Mouse (Mus musculus) neural tube, embryonic 11.5 days (tissue): Measurements from ENCODE around the gene Ccdc191. TPM values are rescaled to one million over a fixed set of nuclear protein-coding genes. Genes with fewer than 3 reads are reported as not detected.

Source experiments
- ATAC-seq: fragments of 200-750 bp; cut with Nextera tagmentation; 2 replicates; pipeline ENCODE4 v1.8.0; 2017; ENCODE audit warnings: moderate number of reproducible peaks, mild to moderate bottlenecking, moderate TSS enrichment, moderate library complexity; ENCODE audit not compliant: insufficient read depth, low FRiP score, low TSS enrichment
- DNase-seq: peaks from one replicate; pipeline ENCODE4 v3.0.0-alpha.2; 2015; ENCODE audit warnings: low spot score
- H3K27ac ChIP-seq: fragments of 300-500 bp; sonication (generic); 2 replicates; pipeline ENCODE4 v1.5.1; 2014; ENCODE audit warnings: low read depth, mild to moderate bottlenecking, low read length
- H3K27me3 ChIP-seq: fragments of 300-500 bp; sonication (generic); 2 replicates; pipeline ENCODE4 v1.6.1; 2014; ENCODE audit warnings: mild to moderate bottlenecking, low read length, mixed read lengths; ENCODE audit not compliant: control insufficient read depth, insufficient read depth
- H3K36me3 ChIP-seq: fragments of 300-500 bp; sonication (generic); 2 replicates; pipeline ENCODE4 v1.6.1; 2014; ENCODE audit warnings: mild to moderate bottlenecking, low read length, moderate library complexity, mixed read lengths; ENCODE audit not compliant: control insufficient read depth, insufficient read depth
- H3K4me1 ChIP-seq: fragments of 300-500 bp; sonication (generic); 2 replicates; pipeline ENCODE4 v1.6.1; 2014; ENCODE audit warnings: low read length, mixed read lengths; ENCODE audit not compliant: control insufficient read depth, insufficient read depth
- H3K4me2 ChIP-seq: fragments of 300-500 bp; sonication (generic); 2 replicates; pipeline ENCODE4 v1.6.1; 2014; ENCODE audit warnings: low read depth, mild to moderate bottlenecking, moderate library complexity
- H3K4me3 ChIP-seq: fragments of 300-500 bp; sonication (generic); 2 replicates; pipeline ENCODE4 v1.5.1; 2014; ENCODE audit warnings: low read depth, low read length
- H3K9ac ChIP-seq: fragments of 300-500 bp; sonication (generic); 2 replicates; pipeline ENCODE4 v1.6.1; 2014; ENCODE audit warnings: mild to moderate bottlenecking, low read length
- H3K9me3 ChIP-seq: fragments of 300-500 bp; sonication (generic); 2 replicates; pipeline ENCODE4 v1.6.1; 2016; ENCODE audit warnings: low read length; ENCODE audit not compliant: control insufficient read depth
- WGBS: fragments of 180-500 bp; shearing (Covaris S2); extraction: QIAGEN DNeasy Blood & Tissue Kit; methylation state at CpG from one replicate; pipeline ENCODE4 v1.1.7; 2014; 5-methylcytosine and 5-hydroxymethylcytosine counted together
- polyA plus RNA-seq: library from polyadenylated mRNA; unstranded; fragments of >200 nt; fragmentation: Nextera tagmentation; extraction: Ambion mirVana; gene quantifications from 2 replicates; pipeline ENCODE4 v1.2.1, GENCODE M21; 2014

Ccdc191 gene
- polyA plus RNA-seq, 1 experiment from 2014 or later = 11.3 TPM

DNA sequence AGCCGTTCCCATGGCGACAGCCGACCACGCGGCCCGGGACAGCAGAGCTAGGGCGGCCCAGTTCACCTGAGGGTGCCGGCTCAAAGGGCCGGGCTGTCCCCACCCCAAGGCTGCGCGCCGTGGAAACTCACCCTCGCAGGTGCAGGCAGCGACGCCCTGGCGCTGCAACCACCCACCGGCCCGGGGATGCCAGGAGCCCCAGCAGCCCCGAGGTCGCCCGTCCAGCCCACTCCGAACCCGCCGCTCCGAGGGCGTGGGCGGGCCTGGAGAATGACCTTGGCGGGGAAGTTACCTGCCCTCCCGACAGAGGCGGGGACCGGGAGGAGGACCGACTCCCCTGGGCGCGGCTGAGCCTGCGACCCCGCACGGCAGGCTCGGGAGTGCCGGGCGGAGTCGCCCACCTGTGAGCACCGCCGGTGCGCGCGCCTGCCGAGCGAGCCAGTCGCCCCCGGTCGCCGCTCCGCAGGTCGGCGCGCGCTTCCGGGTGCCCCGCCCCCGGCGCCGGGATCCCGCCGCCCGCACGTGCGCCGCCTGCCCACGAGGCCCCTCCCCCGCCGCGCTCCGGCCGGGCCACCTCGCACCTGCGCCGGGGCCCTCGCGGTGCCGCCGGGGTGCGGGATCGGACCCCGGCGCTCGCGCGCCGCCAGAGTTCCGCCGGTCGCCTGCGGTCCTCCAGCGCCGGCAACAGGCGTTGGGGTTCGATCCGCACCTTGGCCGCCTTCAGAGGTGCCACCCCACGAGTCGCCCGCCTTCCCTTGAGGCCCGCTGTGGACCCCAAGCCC lies 89.9 kb downstream of the Ccdc191 start, which contains the start of gene Zdhhc23:
TSS of gene Zdhhc23 (minus strand) at position 464 of the 782 bp plus-strand sequence.
- 0 out of 2 replicates have a peak, but pooled peaks cover 3% of the 10 kb centered on the region for H3K4me1 ChIP-seq
- peak within 1 kb of the TSS; percentile 39 for H3K9ac ChIP-seq
- peak within 1 kb of the TSS; percentile 72 for H3K4me3 ChIP-seq
- no peak within 1 kb of the TSS for H3K27ac ChIP-seq
- ATAC-seq = peak; percentile 73
- H3K36me3 ChIP-seq = no peaks in the 10 kb centered on the region
- under 1% methylated on average over 64 of the region's 103 CpGs for WGBS
- no peaks in the 10 kb centered on the region for H3K9me3 ChIP-seq
- H3K4me2 ChIP-seq = peak within 1 kb of the TSS; percentile 100
- DNase-seq = peak; percentile 40
- H3K27me3 ChIP-seq = peaks cover 19% of the 10 kb centered on the region

DNA sequence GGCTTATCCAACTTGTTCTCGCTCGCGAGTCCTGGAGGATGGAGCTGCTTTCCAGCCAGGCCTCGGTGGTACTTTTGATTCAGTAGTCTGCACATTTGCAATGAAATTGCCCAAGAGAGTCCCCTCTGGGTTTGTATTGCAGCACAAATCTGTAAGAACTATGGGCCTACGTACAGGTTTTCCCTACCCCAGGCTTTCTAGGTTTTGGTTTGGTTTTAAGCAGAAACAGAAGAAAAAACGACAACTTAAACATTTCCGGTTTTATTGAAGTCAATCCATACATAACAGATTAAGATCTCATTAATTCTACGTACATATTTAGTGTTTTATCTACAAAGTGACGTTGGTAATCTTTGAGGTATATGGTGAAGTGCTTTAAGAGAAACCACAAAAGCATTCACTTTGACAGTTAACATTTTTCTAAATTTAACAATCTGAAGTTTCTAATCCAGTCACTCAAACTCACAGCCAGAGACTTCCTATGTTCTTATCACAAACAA lies 90.6 kb downstream of the Ccdc191 start:
- 29% methylated on average over 9 of the region's 9 CpGs for WGBS
- H3K36me3 ChIP-seq = no peaks in the 10 kb centered on the region
- peak overlapping the region; percentile 100 for H3K4me2 ChIP-seq
- no peak overlapping the region for H3K27ac ChIP-seq
- peak overlapping the region; percentile 39 for H3K9ac ChIP-seq
- H3K9me3 ChIP-seq = no peaks in the 10 kb centered on the region
- H3K27me3 ChIP-seq = peaks cover 19% of the 10 kb centered on the region
- H3K4me3 ChIP-seq = peak overlapping the region; percentile 72
- DNase-seq (peak; percentile 24), ATAC-seq (no peak)
- H3K4me1 ChIP-seq = 0 out of 2 replicates have a peak, but pooled peaks cover 3% of the 10 kb centered on the region

DNA sequence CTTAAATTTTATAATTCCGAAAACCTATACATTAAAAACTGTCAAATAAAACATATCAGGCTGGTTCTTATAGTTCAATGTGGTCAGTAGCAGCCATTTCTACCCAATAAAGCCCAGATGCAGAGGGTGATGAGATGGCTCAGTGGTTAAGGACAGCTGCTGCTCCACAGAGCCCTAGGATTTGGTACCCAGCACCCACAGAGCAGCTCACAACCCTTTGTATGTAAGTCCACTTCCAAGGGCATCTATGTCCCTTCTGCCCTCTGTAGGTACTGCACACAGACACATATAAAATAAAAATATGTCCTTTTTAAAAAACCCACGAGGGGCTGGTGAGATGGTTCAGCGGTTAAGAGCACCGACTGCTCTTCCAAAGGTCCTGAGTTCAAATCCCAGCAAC lies 96.7 kb downstream of the Ccdc191 start:
- no peak overlapping the region for H3K4me3 ChIP-seq
- no peaks in the 10 kb centered on the region for H3K4me1 ChIP-seq
- no peak overlapping the region for H3K9ac ChIP-seq
- ATAC-seq (no peak), DNase-seq (no peak)
- no peaks in the 10 kb centered on the region for H3K27me3 ChIP-seq
- WGBS = 93% methylated on average over 4 of the region's 4 CpGs
- no peaks in the 10 kb centered on the region for H3K36me3 ChIP-seq
- no peak overlapping the region for H3K4me2 ChIP-seq
- H3K9me3 ChIP-seq = no peaks in the 10 kb centered on the region
- no peak overlapping the region for H3K27ac ChIP-seq

DNA sequence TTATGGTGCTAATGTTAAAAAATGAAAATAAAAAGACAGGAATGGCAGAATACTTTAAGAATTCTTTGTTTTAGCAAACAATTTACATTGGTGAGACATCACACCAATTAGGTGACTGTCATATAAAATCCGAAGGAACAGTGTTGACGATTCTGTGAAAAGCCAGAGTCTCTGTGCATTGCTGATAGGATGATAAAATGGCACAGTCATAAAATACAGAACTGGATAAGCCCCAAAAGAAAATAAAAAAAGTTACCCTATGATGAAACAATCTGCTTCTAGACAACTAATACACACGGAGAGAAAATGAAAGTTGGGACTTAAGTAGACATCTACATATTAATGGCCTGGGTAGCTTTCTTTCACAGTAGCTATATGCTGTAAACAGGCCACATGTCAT lies 105.0 kb downstream of the Ccdc191 start:
- WGBS = 89% methylated on average over 3 of the region's 3 CpGs
- H3K4me3 ChIP-seq = no peak overlapping the region
- H3K27me3 ChIP-seq = no peaks in the 10 kb centered on the region
- no peaks in the 10 kb centered on the region for H3K9me3 ChIP-seq
- DNase-seq (no peak), ATAC-seq (no peak)
- H3K36me3 ChIP-seq = no peaks in the 10 kb centered on the region
- no peak overlapping the region for H3K27ac ChIP-seq
- no peaks in the 10 kb centered on the region for H3K4me1 ChIP-seq
- H3K9ac ChIP-seq = no peak overlapping the region
- H3K4me2 ChIP-seq = no peak overlapping the region

DNA sequence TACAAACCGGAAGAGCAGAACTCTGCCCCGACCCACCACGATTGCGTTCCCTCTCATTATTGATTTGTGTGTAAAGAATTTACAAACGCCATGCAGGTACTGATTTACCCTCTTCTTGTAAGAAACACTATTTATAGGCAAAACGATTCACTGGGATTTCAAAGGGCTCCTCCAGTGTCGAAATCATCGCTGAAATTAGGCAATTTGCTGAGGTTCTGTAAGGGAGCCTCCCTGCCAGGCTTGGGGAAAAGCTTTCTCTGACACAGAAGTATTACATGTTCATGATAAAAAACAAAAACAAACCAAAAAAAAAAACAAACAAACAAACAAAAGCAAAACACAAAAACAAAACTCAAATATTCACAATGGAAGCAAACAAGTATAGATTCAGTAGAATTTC lies 109.5 kb downstream of the Ccdc191 start:
- no peak for DNase-seq
- Histone ChIP-seq H3K4me1 (no peaks in the 10 kb centered on the region), H3K4me3 (no peak overlapping the region), H3K27me3 (no peaks in the 10 kb centered on the region), H3K4me2 (no peak overlapping the region), H3K9me3 (no peaks in the 10 kb centered on the region), H3K27ac (no peak overlapping the region), H3K9ac (no peak overlapping the region), H3K36me3 (no peaks in the 10 kb centered on the region)
- WGBS = 83% methylated on average over 8 of the region's 8 CpGs
- ATAC-seq = no peak

DNA sequence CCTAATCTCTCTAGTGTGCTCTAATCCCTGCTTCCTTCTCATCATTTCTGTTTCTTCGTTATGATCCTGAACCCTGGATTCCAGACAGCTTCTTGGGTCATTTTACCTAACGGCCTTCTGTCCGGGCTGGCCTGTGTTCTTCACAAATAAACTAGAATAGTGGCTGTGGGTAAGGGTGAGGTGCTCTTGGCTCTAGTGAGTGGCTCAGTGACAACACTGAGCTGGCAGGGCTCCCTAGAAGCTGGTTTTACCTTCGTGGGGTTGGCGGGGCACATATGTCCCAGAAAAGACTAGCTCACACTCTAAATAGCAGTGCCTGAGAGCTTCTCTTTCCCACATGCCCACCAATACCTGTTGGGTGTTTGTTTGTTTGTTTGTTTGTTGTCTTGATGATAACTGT lies 109.9 kb downstream of the Ccdc191 start:
- Histone ChIP-seq H3K27me3 (no peaks in the 10 kb centered on the region), H3K4me3 (no peak overlapping the region), H3K4me2 (no peak overlapping the region), H3K36me3 (no peaks in the 10 kb centered on the region), H3K9ac (no peak overlapping the region), H3K27ac (no peak overlapping the region), H3K4me1 (no peaks in the 10 kb centered on the region), H3K9me3 (no peaks in the 10 kb centered on the region)
- WGBS = 86% methylated on average over 5 of the region's 5 CpGs
- DNase-seq = no peak
- no peak for ATAC-seq

DNA sequence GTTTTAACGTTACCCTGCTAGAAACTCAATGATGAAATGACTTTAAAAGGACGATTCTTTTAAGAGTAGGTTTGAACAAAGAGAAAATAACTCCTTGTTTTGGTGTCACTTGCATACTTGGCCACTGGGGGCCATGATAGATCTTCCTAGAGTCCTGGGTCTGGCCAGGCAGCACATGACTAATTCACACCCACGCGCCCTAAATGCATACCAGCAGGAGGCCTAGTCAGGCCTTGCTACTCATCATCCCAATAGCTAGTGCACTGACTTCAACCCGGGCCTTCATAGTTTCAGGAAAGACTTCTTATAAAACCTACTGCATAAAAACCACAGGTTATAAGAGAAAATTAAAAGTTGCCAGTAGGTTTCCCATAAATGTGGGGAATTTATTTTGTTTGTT lies 112.5 kb downstream of the Ccdc191 start:
- WGBS = 61% methylated on average over 5 of the region's 5 CpGs
- no peak for DNase-seq

DNA sequence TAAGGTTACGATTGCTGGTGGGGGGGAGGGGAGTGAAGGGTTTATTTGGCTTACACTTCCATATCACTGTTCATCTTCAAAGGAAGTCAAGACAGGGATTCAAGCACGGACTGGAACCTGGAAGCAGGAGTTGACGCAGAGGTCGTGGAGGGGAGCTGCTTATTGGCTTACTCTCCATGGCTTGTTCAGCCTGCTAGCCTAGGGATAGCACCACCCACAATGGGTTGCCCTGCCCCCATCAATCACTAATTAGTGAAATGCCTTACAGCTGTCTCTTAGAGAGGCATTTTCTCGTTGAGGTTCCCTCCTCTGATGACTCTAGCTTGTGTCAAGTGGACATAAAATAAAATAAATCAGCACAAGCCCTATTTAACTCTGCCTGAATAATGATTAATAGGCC lies 121.4 kb downstream of the Ccdc191 start:
- Histone ChIP-seq H3K4me1 (no peaks in the 10 kb centered on the region), H3K9me3 (no peaks in the 10 kb centered on the region), H3K4me3 (no peak overlapping the region), H3K27me3 (no peaks in the 10 kb centered on the region), H3K9ac (no peak overlapping the region), H3K36me3 (no peaks in the 10 kb centered on the region), H3K27ac (no peak overlapping the region), H3K4me2 (no peak overlapping the region)
- 62% methylated on average over 5 of the region's 5 CpGs for WGBS
- no peak for DNase-seq
- no peak for ATAC-seq

More for the DNA sequence above, 112.5 kb downstream of the Ccdc191 start:
- no peak overlapping the region for H3K9ac ChIP-seq
- H3K27ac ChIP-seq = no peak overlapping the region
- no peaks in the 10 kb centered on the region for H3K36me3 ChIP-seq
- no peaks in the 10 kb centered on the region for H3K27me3 ChIP-seq
- no peaks in the 10 kb centered on the region for H3K9me3 ChIP-seq
- ATAC-seq = no peak
- no peak overlapping the region for H3K4me2 ChIP-seq
- no peak overlapping the region for H3K4me3 ChIP-seq
- no peaks in the 10 kb centered on the region for H3K4me1 ChIP-seq
